Mouse (Mus musculus) forebrain, embryonic 11.5 days (tissue): Measurements from ENCODE around the gene Tead1. TPM values are rescaled to one million over a fixed set of nuclear protein-coding genes. Genes with fewer than 3 reads are reported as not detected.

Experiments
- ATAC-seq: fragments of 200-750 bp; cut with Nextera tagmentation; replicated peaks from 2 replicates; pipeline ENCODE4 v1.8.0; 2017; ENCODE audit warnings: moderate TSS enrichment; ENCODE audit not compliant: low FRiP score
- DNase-seq: peaks from one replicate; pipeline ENCODE4 v3.0.0-alpha.2; 2017; ENCODE audit warnings: low spot score
- H3K27ac ChIP-seq: fragments of 300-500 bp; sonication (generic); 2 replicates; pipeline ENCODE4 v1.5.1; 2014; ENCODE audit warnings: low read depth, low read length
- H3K27me3 ChIP-seq: fragments of 300-500 bp; sonication (generic); 2 replicates; pipeline ENCODE4 v1.6.1; 2014; ENCODE audit warnings: mild to moderate bottlenecking, low read length, mixed read lengths; ENCODE audit not compliant: control insufficient read depth, insufficient read depth
- H3K36me3 ChIP-seq: fragments of 300-500 bp; sonication (generic); 2 replicates; pipeline ENCODE4 v1.6.1; 2014; ENCODE audit warnings: mild to moderate bottlenecking, low read length, moderate library complexity, mixed read lengths; ENCODE audit not compliant: control insufficient read depth, insufficient read depth
- H3K4me1 ChIP-seq: fragments of 300-500 bp; sonication (generic); replicated peaks from 2 replicates; pipeline ENCODE4 v1.6.1; 2014; ENCODE audit warnings: low read length, mixed read lengths; ENCODE audit not compliant: control insufficient read depth, insufficient read depth
- H3K4me2 ChIP-seq: fragments of 300-500 bp; sonication (generic); 2 replicates; pipeline ENCODE4 v1.6.1; 2014; ENCODE audit warnings: low read depth, mild to moderate bottlenecking, low read length, moderate library complexity, mixed read lengths; ENCODE audit not compliant: severe bottlenecking
- H3K4me3 ChIP-seq: fragments of 300-500 bp; sonication (generic); 2 replicates; pipeline ENCODE4 v1.5.1; 2014; ENCODE audit warnings: low read depth, low read length
- H3K9ac ChIP-seq: fragments of 300-500 bp; sonication (generic); 2 replicates; pipeline ENCODE4 v1.6.1; 2014; ENCODE audit warnings: low read length
- H3K9me3 ChIP-seq: fragments of 300-500 bp; sonication (generic); 2 replicates; pipeline ENCODE4 v1.6.1; 2016; ENCODE audit warnings: low read length, mixed read lengths; ENCODE audit not compliant: control insufficient read depth
- WGBS: fragments of 180-500 bp; shearing (Covaris S2); extraction: QIAGEN DNeasy Blood & Tissue Kit; methylation state at CpG from one replicate; pipeline ENCODE4 v1.1.7; 2014; 5-methylcytosine and 5-hydroxymethylcytosine counted together
- polyA plus RNA-seq: library from polyadenylated mRNA; unstranded; fragments of >200 nt; fragmentation: Nextera tagmentation; extraction: Ambion mirVana; gene quantifications from 2 replicates; pipeline ENCODE4 v1.2.1, GENCODE M21; 2014

Tead1 gene
- polyA plus RNA-seq: 17.9 and 24.9 TPM in 2 replicates

DNA sequence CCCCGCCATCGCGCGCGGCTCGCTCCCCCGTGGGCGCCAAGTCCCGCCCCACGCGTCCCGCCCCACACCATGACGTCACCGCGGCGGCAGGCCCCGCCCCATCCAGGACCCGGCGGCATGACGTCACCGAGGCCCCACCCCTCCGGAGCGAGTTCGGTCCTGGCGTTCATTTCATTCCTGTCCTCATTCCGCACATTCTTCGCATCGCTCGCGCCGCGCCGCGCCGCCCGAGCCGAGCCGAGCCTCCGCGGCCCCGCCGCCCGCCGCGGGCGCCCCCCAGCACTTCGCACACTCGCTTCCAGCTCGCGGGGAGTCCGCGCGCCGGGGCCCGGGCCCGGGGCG, at the start of gene Tead1:
Gene Tead1, plus strand, starts transcription at position 148 of the 342 bp plus-strand sequence.
- ATAC-seq: peak; percentile 87
- Histone ChIP-seq H3K9me3 (no peaks in the 10 kb centered on the region), H3K27me3 (no peaks in the 10 kb centered on the region), H3K4me3 (peak within 1 kb of the TSS; percentile 91), H3K9ac (peak within 1 kb of the TSS; percentile 96), H3K27ac (peak within 1 kb of the TSS; percentile 86), H3K36me3 (no peaks in the 10 kb centered on the region), H3K4me1 (peaks cover 12% of the 10 kb centered on the region), H3K4me2 (peak within 1 kb of the TSS; percentile 78)
- peak; percentile 99 for DNase-seq
- under 1% methylated on average over 52 of the region's 57 CpGs for WGBS

DNA sequence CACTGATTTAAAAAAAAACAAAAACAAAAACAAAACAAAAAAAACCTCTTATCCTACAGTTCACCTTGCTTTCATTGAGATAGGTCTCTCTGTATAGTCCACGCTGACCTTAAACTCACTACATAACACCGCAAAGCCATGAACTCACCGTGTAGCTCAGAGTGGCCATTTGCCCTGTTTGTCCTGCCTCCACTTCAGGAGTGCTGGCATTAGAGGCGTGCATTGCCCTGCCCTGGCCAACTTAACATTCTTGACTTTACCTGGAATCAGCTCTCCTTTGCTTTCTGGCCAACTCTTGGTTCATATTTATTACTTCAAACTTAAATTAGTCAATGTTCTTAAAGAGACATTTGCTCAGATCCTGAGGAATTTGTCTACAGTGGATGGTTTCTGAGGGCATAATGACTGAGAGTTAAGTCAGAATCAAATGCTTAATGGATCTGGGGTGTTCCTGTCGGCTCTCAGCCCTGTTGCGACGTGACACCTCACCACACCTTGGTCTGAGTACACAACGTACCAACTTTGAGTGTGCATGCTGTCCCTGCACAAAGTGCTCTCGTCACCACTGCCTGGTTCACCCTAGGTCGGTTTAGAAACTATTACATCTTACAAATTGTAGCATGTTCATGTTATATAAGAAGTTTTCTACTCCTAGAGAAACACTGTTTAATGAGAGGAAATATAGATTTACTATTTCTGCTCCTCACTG, 44.5 kb upstream of the Tead1 start:
- H3K9ac ChIP-seq: no peak overlapping the region
- no peak for DNase-seq
- no peaks in the 10 kb centered on the region for H3K27me3 ChIP-seq
- no peak overlapping the region for H3K4me2 ChIP-seq
- H3K4me1 ChIP-seq: no peaks in the 10 kb centered on the region
- ATAC-seq: no peak
- WGBS: 89% methylated on average over 10 of the region's 10 CpGs
- no peaks in the 10 kb centered on the region for H3K36me3 ChIP-seq
- no peak overlapping the region for H3K4me3 ChIP-seq
- H3K27ac ChIP-seq: no peak overlapping the region
- H3K9me3 ChIP-seq: no peaks in the 10 kb centered on the region; the same call in 1 of the 2 replicates

DNA sequence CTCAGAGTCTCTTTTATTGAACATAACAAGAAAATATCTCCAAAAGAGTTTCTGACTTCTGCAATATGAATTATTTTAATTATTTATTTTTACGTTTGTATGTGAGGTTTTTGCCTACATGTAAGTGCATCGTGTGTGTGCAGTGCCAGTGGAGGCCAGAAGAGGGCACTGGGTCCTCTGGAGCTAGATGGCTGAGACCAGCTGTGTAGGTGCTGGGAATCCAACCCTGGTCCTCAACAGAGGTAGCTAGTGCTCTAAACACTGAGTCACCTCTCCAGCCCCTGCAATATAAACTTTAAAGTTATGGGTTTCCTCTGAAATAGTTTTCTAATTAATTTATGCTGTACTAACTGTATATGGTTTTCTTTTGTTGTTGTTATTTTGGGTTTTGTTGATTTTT, 43.2 kb upstream of the Tead1 start:
- Histone ChIP-seq H3K9me3 (no peaks in the 10 kb centered on the region; the same call in 1 of the 2 replicates), H3K4me3 (no peak overlapping the region), H3K4me1 (no peaks in the 10 kb centered on the region), H3K27ac (no peak overlapping the region), H3K36me3 (no peaks in the 10 kb centered on the region), H3K4me2 (no peak overlapping the region), H3K27me3 (no peaks in the 10 kb centered on the region), H3K9ac (no peak overlapping the region)
- WGBS: 96% methylated on average over 2 of the region's 2 CpGs
- no peak for DNase-seq
- ATAC-seq: no peak

DNA sequence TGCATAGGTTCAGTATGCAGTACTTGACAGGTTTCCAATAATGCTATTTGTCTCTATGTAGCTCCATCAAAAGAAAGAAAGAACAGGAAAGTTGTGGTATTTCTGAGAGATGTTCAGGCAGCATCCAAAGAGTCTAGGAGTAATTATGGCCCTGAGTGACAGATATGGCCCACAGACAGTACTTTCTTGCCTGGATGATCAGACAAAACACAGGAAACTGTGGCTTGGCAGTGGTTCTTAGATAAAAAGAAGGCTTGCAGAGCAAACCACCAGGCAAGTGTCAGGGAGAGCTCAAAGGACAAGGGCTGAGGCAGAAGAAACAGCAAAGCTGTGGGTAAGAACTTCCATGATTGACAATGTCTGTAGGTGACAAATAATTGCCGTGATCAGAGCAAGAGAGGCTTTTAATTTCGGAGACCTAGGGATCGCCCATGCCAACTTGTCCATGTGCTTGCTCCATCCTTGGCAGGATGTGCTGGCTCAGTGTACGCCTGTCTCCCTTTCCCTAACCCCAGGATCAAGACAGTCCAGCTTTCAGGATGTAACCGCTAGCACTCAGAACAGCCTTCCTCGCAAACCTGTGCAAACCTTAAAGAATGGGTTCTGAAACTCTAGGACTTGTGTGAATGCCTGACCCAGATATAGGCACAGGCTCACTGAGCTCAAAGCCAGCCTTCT, 35.1 kb upstream of the Tead1 start:
- WGBS: 94% methylated on average over 6 of the region's 6 CpGs
- Histone ChIP-seq H3K9ac (no peak overlapping the region), H3K27me3 (no peaks in the 10 kb centered on the region), H3K4me1 (no peaks in the 10 kb centered on the region), H3K36me3 (no peaks in the 10 kb centered on the region), H3K9me3 (no peaks in the 10 kb centered on the region), H3K4me3 (no peak overlapping the region), H3K4me2 (no peak overlapping the region), H3K27ac (no peak overlapping the region)
- DNase-seq (no peak), ATAC-seq (no peak)

DNA sequence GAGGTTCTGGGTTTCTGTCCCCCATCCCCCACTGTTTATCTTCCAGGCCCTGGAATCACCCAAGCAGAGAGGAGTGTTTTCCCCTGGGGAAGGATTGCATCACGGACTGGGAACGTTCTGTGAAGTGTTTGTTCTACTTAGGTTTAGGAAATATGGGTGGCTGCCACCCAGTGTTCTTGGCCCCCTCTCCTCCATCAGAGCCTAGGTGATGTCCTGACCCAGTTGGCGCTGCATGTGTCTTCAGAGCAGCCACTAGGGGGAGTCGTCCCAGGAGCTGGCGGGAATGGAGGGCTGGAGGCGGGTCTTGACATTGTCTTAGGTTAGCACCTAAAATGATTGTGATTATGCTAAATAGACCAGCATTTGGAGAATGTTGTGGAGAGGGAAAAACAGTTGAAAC, 34.4 kb upstream of the Tead1 start:
- H3K4me2 ChIP-seq: no peak overlapping the region
- WGBS: 86% methylated on average over 6 of the region's 6 CpGs
- H3K4me1 ChIP-seq: no peaks in the 10 kb centered on the region
- H3K27me3 ChIP-seq: no peaks in the 10 kb centered on the region
- no peak overlapping the region for H3K27ac ChIP-seq
- DNase-seq (no peak), ATAC-seq (no peak)
- H3K9ac ChIP-seq: no peak overlapping the region
- no peaks in the 10 kb centered on the region for H3K9me3 ChIP-seq
- no peak overlapping the region for H3K4me3 ChIP-seq
- no peaks in the 10 kb centered on the region for H3K36me3 ChIP-seq

DNA sequence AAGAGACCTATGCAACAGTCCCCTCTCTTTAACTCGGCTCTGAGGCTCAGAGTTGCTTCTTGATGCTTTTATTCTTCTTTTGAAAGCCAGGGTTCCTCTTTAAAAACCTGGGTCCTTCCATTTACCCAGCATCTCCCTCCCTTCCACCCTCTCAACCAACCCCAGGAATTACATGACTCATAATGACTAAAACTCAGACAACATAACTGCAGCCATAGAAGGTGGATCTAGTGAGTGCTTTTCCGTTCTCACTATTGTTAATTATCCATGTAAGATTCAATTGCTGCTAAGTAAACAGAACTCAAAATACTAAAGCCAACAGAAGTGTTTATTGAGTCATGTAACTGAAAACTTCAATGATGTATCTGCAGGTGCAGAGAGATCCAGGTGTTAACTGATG, 33.4 kb upstream of the Tead1 start:
- H3K9ac ChIP-seq: no peak overlapping the region
- no peak for DNase-seq
- H3K9me3 ChIP-seq: no peaks in the 10 kb centered on the region
- ATAC-seq: no peak
- H3K27me3 ChIP-seq: no peaks in the 10 kb centered on the region
- H3K4me3 ChIP-seq: no peak overlapping the region
- no peaks in the 10 kb centered on the region for H3K4me1 ChIP-seq
- H3K4me2 ChIP-seq: no peak overlapping the region
- no peaks in the 10 kb centered on the region for H3K36me3 ChIP-seq
- 79% methylated on average over 2 of the region's 2 CpGs for WGBS
- H3K27ac ChIP-seq: no peak overlapping the region

DNA sequence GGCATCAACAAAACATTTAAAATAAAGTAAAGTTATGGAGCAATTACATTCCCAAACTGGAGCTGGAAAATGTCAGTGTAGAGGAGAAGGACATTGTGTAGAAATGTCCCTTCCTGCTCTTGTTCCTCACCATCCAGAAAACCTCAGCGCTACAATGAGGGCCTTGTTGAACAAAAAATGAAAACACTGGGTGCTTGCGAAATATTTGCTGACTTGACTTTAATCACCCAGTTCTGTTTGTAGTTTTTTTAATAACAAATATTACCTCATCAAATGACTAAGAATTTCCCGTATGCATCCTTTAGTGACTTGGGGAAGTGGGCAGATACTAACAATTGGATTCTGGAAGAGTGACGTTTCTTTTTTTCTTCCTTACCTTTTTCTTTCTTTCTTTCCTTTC, 31.7 kb upstream of the Tead1 start:
- H3K9ac ChIP-seq: no peak overlapping the region
- H3K4me2 ChIP-seq: no peak overlapping the region
- no peak for DNase-seq
- ATAC-seq: no peak
- 96% methylated on average over 4 of the region's 4 CpGs for WGBS
- no peaks in the 10 kb centered on the region for H3K36me3 ChIP-seq
- no peaks in the 10 kb centered on the region for H3K27me3 ChIP-seq
- no peaks in the 10 kb centered on the region for H3K9me3 ChIP-seq
- H3K4me1 ChIP-seq: no peaks in the 10 kb centered on the region
- H3K27ac ChIP-seq: no peak overlapping the region
- H3K4me3 ChIP-seq: no peak overlapping the region

DNA sequence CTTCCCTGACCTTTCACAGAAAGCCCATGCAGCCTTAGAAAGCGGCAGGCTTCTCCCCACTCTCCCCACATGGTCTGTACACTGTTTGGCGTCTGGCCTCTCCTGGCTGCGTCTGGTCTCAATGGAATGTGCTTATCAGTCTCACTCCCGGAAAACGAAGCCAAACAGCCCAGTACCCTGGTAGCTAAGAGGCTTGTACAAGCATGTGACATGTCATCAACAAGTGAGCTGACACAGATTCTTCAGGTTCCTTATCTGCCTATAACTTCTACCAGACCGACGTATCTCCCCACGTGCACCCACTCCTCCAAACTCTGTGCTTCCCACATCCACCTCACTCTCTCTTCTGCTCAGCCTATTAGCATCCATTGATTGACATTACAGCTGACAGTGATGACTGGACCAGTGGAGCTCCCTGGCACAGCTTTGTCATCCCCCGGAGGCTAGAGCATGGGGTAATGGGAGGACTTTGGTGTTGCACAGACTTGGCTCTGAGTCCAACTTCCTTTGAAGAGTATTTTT, 22.9 kb upstream of the Tead1 start:
- H3K9ac ChIP-seq: no peak overlapping the region
- no peaks in the 10 kb centered on the region for H3K9me3 ChIP-seq
- no peak overlapping the region for H3K27ac ChIP-seq
- H3K4me1 ChIP-seq: 0 out of 2 replicates have a peak, but pooled peaks cover 2% of the 10 kb centered on the region
- no peak overlapping the region for H3K4me2 ChIP-seq
- H3K36me3 ChIP-seq: no peaks in the 10 kb centered on the region
- ATAC-seq: no peak
- DNase-seq: no peak
- WGBS: 73% methylated on average over 9 of the region's 9 CpGs
- H3K27me3 ChIP-seq: no peaks in the 10 kb centered on the region
- no peak overlapping the region for H3K4me3 ChIP-seq
